Mouse (Mus musculus): ENCODE data around the gene Shmt1. TPM values are rescaled to one million over a fixed set of nuclear protein-coding genes. Genes with fewer than 3 reads are reported as not detected.
A peak's percentile ranks its signal among the peaks of the same experiment; 100 is the strongest.

Shmt1 gene
- total and polyA plus RNA-seq, 2 experiments from 2014 or later = 26.7 to 77.7 TPM

DNA sequence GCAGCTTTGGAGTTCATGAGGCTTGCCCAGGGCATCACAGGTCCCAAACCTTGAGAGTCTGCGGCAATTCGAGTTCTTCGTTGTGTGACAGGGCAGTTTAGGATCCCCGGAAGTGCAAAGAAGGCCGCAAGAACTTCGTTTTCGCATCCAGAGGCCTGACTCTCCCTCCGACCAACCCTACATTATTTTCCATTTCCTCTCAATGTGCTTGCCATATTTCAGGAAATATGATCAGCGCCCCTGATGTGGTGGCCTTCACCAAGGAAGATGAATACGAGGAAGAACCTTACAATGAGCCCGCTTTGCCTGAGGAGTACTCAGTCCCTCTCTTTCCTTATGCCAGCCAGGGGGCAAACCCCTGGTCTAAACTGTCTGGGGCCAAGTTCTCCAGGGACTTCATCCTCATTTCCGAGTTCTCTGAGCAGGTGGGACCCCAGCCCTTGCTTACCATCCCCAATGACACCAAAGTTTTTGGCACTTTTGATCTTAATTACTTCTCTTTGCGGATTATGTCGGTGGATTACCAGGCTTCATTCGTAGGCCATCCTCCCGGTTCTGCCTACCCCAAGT lies 33.6 kb downstream of the Shmt1 start:
- peaks cover 58% of the 10 kb centered on the region for H3K4me1 ChIP-seq (ENCODE audit: control insufficient read depth, insufficient read depth)
- no peak for DNase-seq (ENCODE audit: low spot score)
- ATAC-seq (ENCODE audit: insufficient read depth, low read depth) = no peak
- no peak for TF ChIP-seq EP300 (IDR thresholded peaks at IDR 0.05; ENCODE audit: low read depth)
- TF ChIP-seq CTCF (IDR thresholded peaks at IDR 0.05; ENCODE audit: low read depth) = no peak
- peak overlapping the region; percentile 60 for H3K4me3 ChIP-seq (ENCODE audit: low read depth, low read length)
- peak overlapping the region; percentile 80 for H3K27ac ChIP-seq (ENCODE audit: low read depth)
- H3K36me3 ChIP-seq (replicated peaks; ENCODE audit: control insufficient read depth, insufficient read depth, low read length) = 0 out of 2 replicates have a peak, but pooled peaks cover 8% of the 10 kb centered on the region
- H3K27me3 ChIP-seq (ENCODE audit: control insufficient read depth, insufficient read depth, low read length) = no peaks in the 10 kb centered on the region
- H3K4me2 ChIP-seq (ENCODE audit: low read depth, low read length) = peak overlapping the region; percentile 82
- peak overlapping the region; percentile 59 for H3K9ac ChIP-seq (replicated peaks; ENCODE audit: low read depth, low read length)
- 25% methylated on average over 16 of the region's 16 CpGs for WGBS
- H3K9me3 ChIP-seq (replicated peaks; ENCODE audit: control insufficient read depth, low read length) = no peaks in the 10 kb centered on the region

DNA sequence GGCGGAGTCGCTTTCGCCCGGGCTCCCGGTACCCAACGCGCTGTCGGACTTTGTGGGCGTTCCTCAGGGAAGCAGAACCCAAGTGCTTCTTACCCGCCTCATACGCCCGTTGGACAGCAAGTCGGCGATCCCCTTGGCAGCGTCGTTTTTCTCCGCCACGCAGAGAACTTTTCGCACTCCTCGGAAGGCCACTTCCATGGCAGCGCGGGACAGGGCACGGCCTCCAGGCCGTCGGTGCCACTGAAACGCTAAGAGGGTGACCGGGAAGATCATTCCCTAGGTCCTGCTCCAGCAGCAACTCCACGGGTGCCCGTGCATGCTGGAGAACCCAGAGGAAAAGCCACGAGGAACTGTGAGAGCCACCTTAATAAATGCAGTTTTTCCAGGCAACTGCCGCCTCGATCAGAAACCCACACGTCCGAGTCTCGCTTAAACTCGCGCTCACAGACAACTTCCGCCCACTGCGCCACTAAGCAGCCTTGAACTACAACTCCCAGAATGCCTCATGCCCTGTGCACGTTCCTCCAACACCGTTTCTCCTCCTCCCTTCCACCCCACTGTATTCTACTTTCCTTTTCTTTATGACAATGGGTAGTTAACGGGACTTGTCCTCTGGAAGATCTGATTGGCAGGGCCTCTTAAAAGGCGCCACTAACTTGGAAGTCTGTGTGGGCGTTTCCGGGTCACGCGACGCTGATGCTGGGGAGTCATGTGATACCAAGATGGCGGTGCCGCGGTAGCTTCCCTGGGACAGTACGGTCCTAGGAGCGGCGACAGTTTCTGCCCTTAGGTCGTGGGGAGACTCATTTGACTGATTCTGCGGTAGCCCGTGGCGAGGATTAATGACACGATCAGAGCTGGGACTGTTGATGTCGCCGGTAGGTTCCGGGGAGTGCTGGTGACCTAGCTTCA lies 34.4 kb downstream of the Shmt1 start, which contains the start of the genes Top3a and Smcr8:
TSS of gene Top3a (minus strand) at position 537 of the 912 bp plus-strand sequence.
TSS of gene Smcr8 (plus strand) at position 696 of the 912 bp plus-strand sequence.
- no peaks in the 10 kb centered on the region for H3K9me3 ChIP-seq (replicated peaks; ENCODE audit: control insufficient read depth, low read length)
- H3K27me3 ChIP-seq (ENCODE audit: control insufficient read depth, insufficient read depth, low read length) = no peaks in the 10 kb centered on the region
- peak within 1 kb of the TSS; percentile 82 for H3K4me2 ChIP-seq (ENCODE audit: low read depth, low read length)
- DNase-seq (ENCODE audit: low spot score) (peak; percentile 99), ATAC-seq (ENCODE audit: insufficient read depth, low read depth) (peak; percentile 95)
- peak within 1 kb of the TSS; percentile 80 for H3K27ac ChIP-seq (ENCODE audit: low read depth)
- peak within 1 kb of the TSS; percentile 60 for H3K4me3 ChIP-seq (ENCODE audit: low read depth, low read length)
- H3K9ac ChIP-seq (replicated peaks; ENCODE audit: low read depth, low read length) = peak within 1 kb of the TSS; percentile 59
- H3K4me1 ChIP-seq (ENCODE audit: control insufficient read depth, insufficient read depth) = peaks cover 53% of the 10 kb centered on the region
- WGBS = under 1% methylated on average over 62 of the region's 62 CpGs
- TF ChIP-seq EP300 (IDR thresholded peaks at IDR 0.05; ENCODE audit: low read depth) = no peak
- H3K36me3 ChIP-seq (replicated peaks; ENCODE audit: control insufficient read depth, insufficient read depth, low read length) = 0 out of 2 replicates have a peak, but pooled peaks cover 8% of the 10 kb centered on the region

GRCm38 (mm10) chr11:60776107-60776828 lies 35.2 kb downstream of the Shmt1 start:
- peak overlapping the region; percentile 59 for H3K9ac ChIP-seq (replicated peaks; ENCODE audit: low read depth, low read length)
- ATAC-seq (ENCODE audit: insufficient read depth, low read depth) (no peak), DNase-seq (ENCODE audit: low spot score) (no peak)
- no peaks in the 10 kb centered on the region for H3K9me3 ChIP-seq (replicated peaks; ENCODE audit: control insufficient read depth, low read length)
- 5% methylated on average over 17 of the region's 17 CpGs for WGBS
- H3K36me3 ChIP-seq (replicated peaks; ENCODE audit: control insufficient read depth, insufficient read depth, low read length) = 0 out of 2 replicates have a peak, but pooled peaks cover 8% of the 10 kb centered on the region
- H3K27me3 ChIP-seq (ENCODE audit: control insufficient read depth, insufficient read depth, low read length) = no peaks in the 10 kb centered on the region
- H3K4me1 ChIP-seq (ENCODE audit: control insufficient read depth, insufficient read depth) = peaks cover 46% of the 10 kb centered on the region
- TF ChIP-seq CTCF (IDR thresholded peaks at IDR 0.05; ENCODE audit: low read depth) (no peak), EP300 (IDR thresholded peaks at IDR 0.05; ENCODE audit: low read depth) (no peak)
- peak overlapping the region; percentile 60 for H3K4me3 ChIP-seq (ENCODE audit: low read depth, low read length)
- peak overlapping the region; percentile 80 for H3K27ac ChIP-seq (ENCODE audit: low read depth)
- peak overlapping the region; percentile 82 for H3K4me2 ChIP-seq (ENCODE audit: low read depth, low read length)

- WGBS = 40% methylated on average over 6 of the region's 6 CpGs
- no peak overlapping the region for H3K27ac ChIP-seq (ENCODE audit: low read depth)
- DNase-seq (ENCODE audit: low spot score) = no peak
- H3K27me3 ChIP-seq (ENCODE audit: control insufficient read depth, insufficient read depth, low read length) = no peaks in the 10 kb centered on the region
- ATAC-seq (ENCODE audit: insufficient read depth, low read depth) = no peak
- H3K9me3 ChIP-seq (replicated peaks; ENCODE audit: control insufficient read depth, low read length) = no peaks in the 10 kb centered on the region
- peak overlapping the region; percentile 59; the same call in 1 of the 2 replicates for H3K9ac ChIP-seq (replicated peaks; ENCODE audit: low read depth, low read length)
- 0 out of 2 replicates have a peak, but pooled peaks cover 6% of the 10 kb centered on the region for H3K36me3 ChIP-seq (replicated peaks; ENCODE audit: control insufficient read depth, insufficient read depth, low read length)
- peaks cover 39% of the 10 kb centered on the region for H3K4me1 ChIP-seq (ENCODE audit: control insufficient read depth, insufficient read depth)
- peak overlapping the region; percentile 60; the same call in 1 of the 2 replicates for H3K4me3 ChIP-seq (ENCODE audit: low read depth, low read length)
- no peak for TF ChIP-seq CTCF (IDR thresholded peaks at IDR 0.05; ENCODE audit: low read depth)
- no peak for TF ChIP-seq EP300 (IDR thresholded peaks at IDR 0.05; ENCODE audit: low read depth)
- H3K4me2 ChIP-seq (ENCODE audit: low read depth, low read length) = peak overlapping the region; percentile 82
Observed at GRCm38 (mm10) chr11:60775578-60775977, 35.9 kb downstream of the Shmt1 start.

GRCm38 (mm10) chr11:60774841-60775240 lies 36.7 kb downstream of the Shmt1 start:
- DNase-seq (ENCODE audit: low spot score) = no peak
- H3K27ac ChIP-seq (ENCODE audit: low read depth) = no peak overlapping the region
- no peaks in the 10 kb centered on the region for H3K27me3 ChIP-seq (ENCODE audit: control insufficient read depth, insufficient read depth, low read length)

More at GRCm38 (mm10) chr11:60774841-60775240, 36.7 kb downstream of the Shmt1 start:
- Histone ChIP-seq H3K36me3 (replicated peaks; ENCODE audit: control insufficient read depth, insufficient read depth, low read length) (no peaks in the 10 kb centered on the region), H3K9ac (replicated peaks; ENCODE audit: low read depth, low read length) (no peak overlapping the region), H3K9me3 (replicated peaks; ENCODE audit: control insufficient read depth, low read length) (no peaks in the 10 kb centered on the region), H3K4me3 (ENCODE audit: low read depth, low read length) (no peak overlapping the region), H3K4me2 (ENCODE audit: low read depth, low read length) (0 out of 2 replicates have a peak overlapping the region, but pooled peaks have one; percentile 7), H3K4me1 (ENCODE audit: control insufficient read depth, insufficient read depth) (peaks cover 31% of the 10 kb centered on the region)
- 72% methylated on average over 1 of the region's 1 CpGs for WGBS
- ATAC-seq (ENCODE audit: insufficient read depth, low read depth) = no peak
- TF ChIP-seq CTCF (IDR thresholded peaks at IDR 0.05; ENCODE audit: low read depth) = no peak
- no peak for TF ChIP-seq EP300 (IDR thresholded peaks at IDR 0.05; ENCODE audit: low read depth)
